Mouse (Mus musculus) limb, embryonic 14.5 days (tissue): ENCODE results near the gene Fbxo22. TPM values are rescaled to one million over a fixed set of nuclear protein-coding genes. Genes with fewer than 3 reads are reported as not detected.
"Not testable (repeated sequence)": the region's sequence is repeated elsewhere in the genome, so short reads cannot be mapped to it uniquely, and the experiment has no call there.

Experiments used
- ATAC-seq: fragments of 200-750 bp; cut with Nextera tagmentation; 2 replicates; pipeline ENCODE4 v1.8.0; 2017; ENCODE audit warnings: low read depth, moderate number of reproducible peaks, moderate TSS enrichment; ENCODE audit not compliant: low FRiP score
- DNase-seq: peaks from one replicate; pipeline ENCODE4 v3.0.0-alpha.2; 2015; ENCODE audit warnings: low spot score
- H3K27ac ChIP-seq: fragments of 300-500 bp; sonication (generic); replicated peaks from 2 replicates; pipeline ENCODE4 v1.5.1; 2014; ENCODE audit warnings: low read depth, mild to moderate bottlenecking, low read length, moderate library complexity, mixed read lengths
- H3K27me3 ChIP-seq: fragments of 300-500 bp; sonication (generic); 2 replicates; pipeline ENCODE4 v1.6.1; 2014; ENCODE audit warnings: low read length, mixed read lengths; ENCODE audit not compliant: control insufficient read depth, insufficient read depth
- H3K36me3 ChIP-seq: fragments of 300-500 bp; sonication (generic); 2 replicates; pipeline ENCODE4 v1.6.1; 2014; ENCODE audit warnings: mild to moderate bottlenecking, low read length, moderate library complexity, mixed read lengths; ENCODE audit not compliant: control insufficient read depth, insufficient read depth
- H3K4me1 ChIP-seq: fragments of 300-500 bp; sonication (generic); 2 replicates; pipeline ENCODE4 v1.6.1; 2014; ENCODE audit warnings: antibody characterized with exemption, low read length, mixed read lengths; ENCODE audit not compliant: control insufficient read depth, insufficient read depth
- H3K4me2 ChIP-seq: fragments of 300-500 bp; sonication (generic); replicated peaks from 2 replicates; pipeline ENCODE4 v1.6.1; 2014; ENCODE audit warnings: low read depth, mild to moderate bottlenecking, low read length, moderate library complexity; ENCODE audit not compliant: severe bottlenecking
- H3K4me3 ChIP-seq: fragments of 300-500 bp; sonication (generic); replicated peaks from 2 replicates; pipeline ENCODE4 v1.5.1; 2014; ENCODE audit warnings: low read length
- H3K9ac ChIP-seq: fragments of 300-500 bp; sonication (generic); 2 replicates; pipeline ENCODE4 v1.6.1; 2014; ENCODE audit warnings: mild to moderate bottlenecking, low read depth, low read length, moderate library complexity; ENCODE audit not compliant: severe bottlenecking
- H3K9me3 ChIP-seq: fragments of 300-500 bp; sonication (generic); 2 replicates; pipeline ENCODE4 v1.6.1; 2016; ENCODE audit warnings: low read length; ENCODE audit not compliant: control insufficient read depth
- POLR2A ChIP-seq: fragments of 200-500 bp; IDR thresholded peaks from 2 replicates; pipeline ENCODE4 v1.8.0; 2012; ENCODE audit warnings: inconsistent platforms, mild to moderate bottlenecking, moderate library complexity, borderline replicate concordance; ENCODE audit not compliant: insufficient read depth, insufficient read length; ENCODE audit errors: extremely low read depth
- WGBS: fragments of 180-500 bp; shearing (Covaris S2); extraction: QIAGEN DNeasy Blood & Tissue Kit; methylation state at CpG from one replicate; pipeline ENCODE4 v1.1.7; 2014; 5-methylcytosine and 5-hydroxymethylcytosine counted together
- polyA plus RNA-seq, 2 experiments: library from polyadenylated mRNA; depleted of rRNA in 1 of 2; stranded (reverse) in 1 of 2; unstranded in 1 of 2; fragments of >200 nt; fragmentation: Nextera tagmentation in 1 of 2; extraction: Ambion mirVana in 1 of 2; gene quantifications; 2 replicates each; pipeline versions ENCODE4 v1.2.1 to v1.2.3; 2012 to 2014

Gene Fbxo22
- polyA plus RNA-seq, 2 experiments = 27.2 to 47.6 TPM

DNA sequence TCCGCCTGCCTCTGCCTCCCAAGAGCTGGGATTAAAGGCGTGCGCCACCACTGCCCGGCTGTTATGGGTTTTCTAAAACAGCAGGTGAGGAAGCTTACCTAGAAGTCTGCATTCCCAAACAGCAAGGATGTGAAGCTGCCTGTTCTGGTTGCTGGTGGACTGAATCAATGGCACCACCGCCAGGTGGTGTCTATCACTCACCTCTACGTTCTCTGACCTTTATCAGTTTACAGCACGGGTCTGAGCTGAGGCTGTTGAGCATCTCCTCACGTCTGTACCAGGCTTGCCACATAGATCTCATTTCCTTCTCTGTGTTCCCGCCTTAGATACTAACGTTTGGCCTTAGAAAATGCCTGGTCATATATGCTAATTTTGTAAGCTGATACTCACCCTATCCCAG lies 20.3 kb downstream of the Fbxo22 start:
- Histone ChIP-seq H3K36me3 (peaks cover 13% of the 10 kb centered on the region), H3K4me2 (no peak overlapping the region), H3K9me3 (no peaks in the 10 kb centered on the region), H3K27me3 (no peaks in the 10 kb centered on the region), H3K4me1 (no peaks in the 10 kb centered on the region), H3K4me3 (no peak overlapping the region), H3K9ac (no peak overlapping the region), H3K27ac (no peak overlapping the region)
- DNase-seq = no peak
- 59% methylated on average over 10 of the region's 10 CpGs for WGBS
- TF ChIP-seq POLR2A = no peak
- no peak for ATAC-seq

DNA sequence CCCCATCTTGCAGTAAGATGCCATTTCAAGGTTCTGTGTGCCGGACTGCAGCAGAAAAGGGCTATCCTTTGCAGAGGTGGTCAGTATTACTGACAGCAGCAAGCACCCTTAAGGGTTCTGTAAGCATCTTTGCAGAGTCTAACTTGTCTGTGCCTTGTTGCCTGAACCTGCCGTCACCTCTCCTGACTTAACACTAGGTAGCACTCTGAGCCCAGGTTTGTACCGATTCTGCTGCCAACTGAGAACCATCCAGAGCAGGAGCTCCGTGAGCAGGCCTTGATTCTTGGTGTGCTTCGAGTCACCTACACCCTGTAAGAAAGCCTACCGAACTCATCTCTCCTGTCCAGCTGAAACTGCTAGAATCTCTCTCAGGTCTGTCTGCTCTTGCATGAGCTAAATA lies 22.8 kb downstream of the Fbxo22 start:
- H3K27me3 ChIP-seq = no peaks in the 10 kb centered on the region
- H3K9me3 ChIP-seq = no peaks in the 10 kb centered on the region
- no peak overlapping the region for H3K27ac ChIP-seq
- DNase-seq (no peak), ATAC-seq (no peak)
- no peaks in the 10 kb centered on the region for H3K36me3 ChIP-seq
- TF ChIP-seq POLR2A = no peak
- H3K4me1 ChIP-seq = no peaks in the 10 kb centered on the region
- no peak overlapping the region for H3K4me2 ChIP-seq
- no peak overlapping the region for H3K9ac ChIP-seq
- WGBS = 58% methylated on average over 6 of the region's 6 CpGs
- no peak overlapping the region for H3K4me3 ChIP-seq

DNA sequence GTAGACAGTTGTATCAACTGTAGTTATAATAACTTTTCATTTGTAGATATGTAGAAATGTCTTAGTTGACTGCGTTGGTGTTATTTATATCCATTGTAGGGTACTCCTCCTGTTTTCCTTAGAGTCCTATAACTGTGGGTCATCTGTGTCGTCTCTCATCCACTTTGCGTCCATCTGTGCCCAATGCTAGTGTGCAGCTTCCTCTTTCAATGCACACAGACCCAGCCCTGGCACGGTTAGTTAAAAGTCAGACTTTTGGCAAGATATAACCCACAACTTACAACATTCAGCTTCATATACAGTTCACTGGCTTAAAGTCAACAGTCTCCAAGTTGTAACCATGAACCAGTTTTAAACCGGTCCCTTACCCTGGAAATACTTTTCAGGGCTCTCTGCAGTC lies 23.4 kb downstream of the Fbxo22 start:
- H3K9ac ChIP-seq = no peak overlapping the region
- H3K4me1 ChIP-seq = no peaks in the 10 kb centered on the region
- DNase-seq (no peak), ATAC-seq (no peak)
- no peak overlapping the region for H3K27ac ChIP-seq
- H3K9me3 ChIP-seq = no peaks in the 10 kb centered on the region
- 91% methylated on average over 5 of the region's 5 CpGs for WGBS
- H3K36me3 ChIP-seq = no peaks in the 10 kb centered on the region
- H3K4me2 ChIP-seq = no peak overlapping the region
- no peak overlapping the region for H3K4me3 ChIP-seq
- no peaks in the 10 kb centered on the region for H3K27me3 ChIP-seq
- no peak for TF ChIP-seq POLR2A

DNA sequence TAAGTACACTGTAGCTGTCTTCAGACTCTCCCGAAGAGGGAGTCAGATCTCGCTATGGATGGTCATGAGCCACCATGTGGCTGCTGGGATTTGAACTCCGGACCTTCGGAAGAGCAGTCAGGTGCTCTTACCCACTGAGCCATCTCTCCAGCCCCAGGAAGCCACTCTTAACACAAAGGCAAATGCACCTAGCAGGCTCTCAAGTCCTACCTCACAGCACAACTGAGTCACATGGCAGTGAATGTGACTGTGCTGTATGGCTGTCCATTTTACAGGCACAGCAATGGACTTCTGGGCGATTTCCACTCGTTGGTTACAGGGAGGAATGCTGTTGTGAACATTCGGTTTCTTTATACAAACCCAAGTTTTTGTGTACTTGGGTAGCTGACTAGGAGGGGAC lies 23.9 kb downstream of the Fbxo22 start:
- no peak overlapping the region for H3K27ac ChIP-seq
- no peak overlapping the region for H3K4me2 ChIP-seq
- TF ChIP-seq POLR2A = no peak
- no peaks in the 10 kb centered on the region for H3K9me3 ChIP-seq
- no peak overlapping the region for H3K9ac ChIP-seq
- H3K4me3 ChIP-seq = no peak overlapping the region
- H3K27me3 ChIP-seq = no peaks in the 10 kb centered on the region
- DNase-seq = no peak
- no peak for ATAC-seq
- WGBS = 89% methylated on average over 7 of the region's 7 CpGs
- H3K4me1 ChIP-seq = no peaks in the 10 kb centered on the region
- H3K36me3 ChIP-seq = no peaks in the 10 kb centered on the region

- 63% methylated on average over 11 of the region's 11 CpGs for whole genome bisulfite sequencing
- DNase-seq, H3K27ac ChIP-seq, H3K9me3 ChIP-seq, H3K36me3 ChIP-seq, H3K4me1 ChIP-seq, H3K4me3 ChIP-seq, H3K9ac ChIP-seq, ATAC-seq, H3K4me2 ChIP-seq, H3K27me3 ChIP-seq: not testable (repeated sequence)
Measured at GRCm38 (mm10) chr9:55233076-55233475, 24.4 kb downstream of the Fbxo22 start.
